Mouse (Mus musculus) WW6 (cell line): ENCODE results near the gene Zfp575.

Experiments used
- DNase-seq: peaks from one replicate; pipeline ENCODE4 v3.0.0-alpha.2; 2013; ENCODE audit warnings: low read depth, low spot score

Gene Zfp575

DNA sequence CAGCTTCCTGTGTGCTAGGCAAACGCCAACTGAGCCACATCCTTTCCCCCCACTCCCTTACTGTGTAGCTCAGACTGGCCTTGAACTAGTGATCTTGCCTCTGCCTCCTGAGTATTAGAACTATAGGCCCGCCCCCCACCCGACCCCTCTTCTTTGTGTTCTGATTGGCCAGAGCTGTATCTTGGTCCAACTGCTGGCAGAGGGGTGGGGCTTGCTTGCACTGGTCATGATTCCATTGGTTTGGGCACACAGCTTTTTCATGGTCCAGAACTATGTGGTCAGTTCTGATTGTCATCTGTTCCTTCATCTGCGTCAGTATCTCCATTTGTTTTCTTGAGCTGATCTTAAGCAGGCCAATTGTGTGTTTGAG lies 23.6 kb downstream of the Zfp575 start:
- DNase-seq = no peak

DNA sequence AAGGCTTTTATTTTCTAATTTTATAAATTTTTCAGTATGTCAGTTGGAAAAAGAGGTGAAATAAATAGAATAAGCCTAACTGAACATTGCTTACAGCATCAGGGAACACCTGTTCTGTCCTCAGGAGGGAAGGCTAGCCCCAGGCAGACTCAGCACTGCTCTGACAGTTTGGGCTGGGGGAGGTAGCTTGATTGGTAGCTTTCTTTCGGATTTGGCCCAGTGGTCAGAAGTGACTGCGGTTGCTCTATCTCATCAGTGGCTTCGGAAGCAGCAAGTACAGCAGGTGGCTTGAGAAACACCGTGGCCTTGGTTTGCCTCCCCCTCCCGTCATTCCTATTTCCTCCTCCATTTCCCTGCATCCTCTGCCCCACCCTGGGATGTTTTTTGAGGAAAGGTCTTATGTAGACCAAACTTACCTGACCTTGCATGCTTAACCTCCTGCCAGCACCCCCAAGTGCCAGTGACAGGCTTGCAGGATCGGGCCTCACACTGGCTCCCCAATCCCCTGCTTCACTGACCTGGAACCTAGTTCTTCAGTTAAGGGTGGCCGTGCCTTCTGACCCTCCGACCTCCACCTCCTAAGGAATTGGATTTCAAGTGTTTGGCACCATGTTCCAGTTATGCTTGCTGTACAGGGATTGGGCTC lies 24.1 kb downstream of the Zfp575 start:
- DNase-seq = no peak

DNA sequence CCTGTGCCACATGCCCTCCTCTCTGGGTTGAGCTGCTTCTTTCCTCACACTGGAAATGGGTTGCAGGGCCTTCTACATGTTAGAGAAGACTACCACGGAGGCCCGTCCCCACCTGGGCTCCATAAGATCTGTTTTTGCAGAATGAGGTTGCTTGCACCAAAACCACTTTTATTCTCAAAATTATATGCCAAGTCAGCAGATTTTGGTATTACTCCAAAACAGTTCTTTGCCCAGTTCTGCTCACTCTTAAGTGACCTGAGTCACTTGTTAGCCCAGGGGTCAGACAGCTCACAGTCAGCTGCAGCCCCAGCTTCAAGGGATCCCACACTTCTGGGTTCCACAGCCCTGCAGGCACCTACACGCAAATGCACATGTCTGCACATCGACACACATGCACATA lies 26.0 kb downstream of the Zfp575 start:
- no peak for DNase-seq

DNA sequence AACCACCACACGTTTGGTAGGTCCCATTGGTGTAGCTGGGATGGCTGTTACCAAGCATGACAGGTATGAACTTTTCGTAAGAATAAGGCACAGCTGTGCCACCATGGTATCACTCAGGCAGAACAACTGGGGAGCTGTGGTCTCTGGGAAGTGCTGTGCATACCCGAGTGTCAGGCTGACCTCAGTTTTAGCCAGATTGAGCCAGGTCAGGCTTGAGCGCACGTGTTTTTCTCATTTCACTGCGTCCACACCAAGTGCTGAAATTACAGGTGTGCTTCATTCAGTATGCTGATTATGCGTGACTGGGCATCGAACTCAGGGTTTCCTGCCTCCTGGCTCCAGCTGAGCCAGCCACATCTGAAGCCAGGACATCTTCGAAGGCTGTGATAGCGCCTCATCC lies 31.7 kb downstream of the Zfp575 start:
- no peak for DNase-seq

DNA sequence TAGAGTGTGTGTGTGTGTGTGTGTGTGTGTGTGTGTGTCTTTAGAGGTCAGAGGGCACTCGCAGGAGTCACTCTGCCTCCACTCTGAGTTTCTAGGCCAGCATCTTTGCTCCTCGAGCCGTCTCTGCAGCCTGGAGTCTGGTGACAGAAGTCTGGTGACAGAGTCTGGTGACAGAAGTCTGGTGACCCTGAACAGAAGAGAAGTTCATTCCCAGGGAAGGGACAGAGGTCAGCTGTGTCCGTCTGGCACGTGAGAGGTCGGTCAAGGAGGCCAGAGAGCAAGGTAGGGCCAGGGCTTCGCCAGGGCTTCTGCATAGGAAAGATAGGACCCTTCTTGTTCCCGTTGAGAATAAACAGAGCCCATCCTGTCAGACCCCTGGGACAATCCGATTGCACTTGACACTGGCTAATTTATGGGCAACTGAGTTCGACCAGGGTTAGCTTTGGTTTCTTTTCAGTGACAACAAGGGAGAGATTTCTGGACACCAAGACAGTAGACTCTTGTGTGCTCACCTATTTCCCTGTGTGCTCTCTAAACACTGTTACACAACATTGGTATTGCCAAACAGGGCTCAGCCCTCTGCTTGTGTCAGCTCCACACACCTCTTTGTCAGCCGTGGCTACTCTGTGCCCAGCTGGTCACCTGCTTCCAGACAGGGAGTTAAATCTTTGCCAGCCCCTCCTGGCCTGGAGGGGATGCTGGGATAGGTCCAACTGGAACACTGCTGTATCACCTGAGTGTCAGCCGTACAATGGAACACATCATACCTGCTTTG lies 35.3 kb downstream of the Zfp575 start:
- DNase-seq = no peak

DNA sequence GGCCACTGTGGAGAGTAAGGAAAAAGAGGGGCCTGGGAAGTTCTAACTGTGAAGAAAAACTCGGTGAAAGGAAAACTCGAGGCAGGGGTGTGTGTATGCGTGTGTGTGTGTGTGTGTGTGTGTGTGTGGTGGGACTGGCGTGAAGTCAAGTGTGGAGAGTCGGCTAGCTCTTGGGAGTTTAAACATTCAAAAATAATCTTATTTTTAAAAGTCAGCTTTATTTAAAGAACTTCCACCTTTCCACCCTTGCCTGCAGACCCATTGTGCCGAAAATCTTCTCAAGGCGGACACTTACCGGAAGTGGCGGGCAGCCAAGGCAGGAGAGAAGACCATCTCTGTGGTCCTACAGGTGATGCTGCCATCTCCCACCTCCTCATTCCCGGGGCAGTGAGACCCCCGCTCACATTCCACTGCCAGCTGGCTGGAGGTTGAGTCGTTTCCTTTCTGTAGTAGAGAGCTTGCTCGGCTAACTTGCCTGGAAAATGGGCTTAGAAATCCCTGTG lies 39.9 kb downstream of the Zfp575 start:
- no peak for DNase-seq

DNA sequence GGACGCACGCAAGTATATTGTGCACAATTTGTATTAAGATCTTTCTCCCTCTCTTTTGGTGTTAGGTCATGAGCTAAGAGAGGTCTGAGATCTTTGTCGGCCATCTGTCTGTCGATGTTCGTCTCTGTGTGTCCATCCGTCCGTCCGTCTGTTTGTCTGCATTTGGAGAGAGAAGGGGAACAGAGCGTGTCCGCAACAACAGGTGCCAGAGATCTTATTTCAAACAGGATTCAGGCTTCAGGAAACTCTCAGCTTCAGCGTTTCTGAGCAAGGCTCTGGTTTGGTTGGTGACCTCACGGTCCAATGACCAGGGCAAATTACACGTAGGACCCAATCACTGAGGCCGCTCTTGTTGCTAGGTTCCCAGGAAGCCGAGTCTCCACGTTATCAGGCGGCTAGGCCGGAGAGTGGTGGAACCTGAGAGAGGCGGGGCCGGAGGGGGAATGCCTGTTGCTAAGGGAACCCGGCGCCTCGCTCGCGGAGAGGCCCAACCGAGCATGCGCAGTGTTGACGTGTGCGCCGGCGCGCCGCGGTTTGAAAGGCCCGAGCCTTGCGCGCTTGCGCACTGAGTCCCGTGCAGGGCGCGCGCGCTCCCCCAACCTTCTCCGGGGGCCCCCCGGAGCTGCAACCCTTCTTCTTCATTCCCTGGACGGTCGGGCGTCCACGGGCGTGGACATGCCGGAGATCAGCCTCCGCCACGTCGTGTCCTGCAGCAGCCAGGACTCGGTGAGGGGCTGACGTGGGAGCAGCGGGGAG lies 40.6 kb downstream of the Zfp575 start:
- DNase-seq = peak; percentile 92

DNA sequence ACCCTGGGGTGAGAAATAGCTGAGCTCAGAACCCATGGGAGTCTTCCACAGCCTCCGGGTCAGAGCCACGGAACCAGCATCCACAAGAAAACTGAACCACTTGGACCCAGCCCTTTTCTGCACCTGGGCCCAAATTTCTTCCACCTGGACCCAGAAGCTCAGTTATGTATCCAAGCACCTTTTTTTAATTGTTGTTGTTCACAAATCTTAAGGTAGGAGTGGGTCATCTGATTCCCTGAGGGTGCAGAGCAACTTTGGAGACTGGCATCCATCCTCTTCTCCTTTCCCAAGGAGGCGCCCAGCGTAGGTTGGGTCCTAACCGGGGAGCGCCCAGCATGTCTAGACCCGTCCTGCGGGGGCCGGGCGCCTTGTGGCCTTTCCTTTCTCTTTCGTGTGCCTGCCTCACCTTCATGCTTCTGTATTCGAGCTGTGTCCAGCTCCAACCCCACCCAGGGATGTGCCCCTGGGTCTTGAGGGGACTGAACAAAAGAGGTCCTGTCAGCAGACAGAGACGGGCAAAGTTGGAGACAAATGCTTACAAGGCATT lies 41.3 kb downstream of the Zfp575 start, which contains the start of the genes Pinlyp and Xrcc1:
Gene Pinlyp (minus strand): TSS at position 51 of the 547 bp plus-strand sequence.
Gene Xrcc1 (plus strand): TSS at position 222 of the 547 bp plus-strand sequence.
- DNase-seq = no peak

DNA sequence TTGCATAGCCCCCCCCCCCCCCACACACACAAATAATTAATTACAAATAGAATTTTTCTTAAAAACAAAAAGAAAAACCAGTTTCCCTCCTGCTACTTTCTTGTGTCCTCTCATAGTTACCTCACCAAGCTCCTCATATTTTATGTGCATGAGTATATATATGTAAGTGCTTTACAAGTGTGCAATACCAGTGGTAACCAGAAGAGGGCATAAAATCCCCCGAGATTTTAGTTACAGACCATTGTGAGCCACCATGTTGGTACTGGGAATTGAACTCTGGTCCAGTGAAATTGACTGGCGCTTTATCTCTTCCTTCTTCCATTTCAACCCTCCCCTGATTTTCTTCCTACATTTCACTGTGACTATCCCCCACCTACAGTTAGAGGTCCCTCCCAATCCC lies 42.9 kb downstream of the Zfp575 start:
- no peak for DNase-seq

DNA sequence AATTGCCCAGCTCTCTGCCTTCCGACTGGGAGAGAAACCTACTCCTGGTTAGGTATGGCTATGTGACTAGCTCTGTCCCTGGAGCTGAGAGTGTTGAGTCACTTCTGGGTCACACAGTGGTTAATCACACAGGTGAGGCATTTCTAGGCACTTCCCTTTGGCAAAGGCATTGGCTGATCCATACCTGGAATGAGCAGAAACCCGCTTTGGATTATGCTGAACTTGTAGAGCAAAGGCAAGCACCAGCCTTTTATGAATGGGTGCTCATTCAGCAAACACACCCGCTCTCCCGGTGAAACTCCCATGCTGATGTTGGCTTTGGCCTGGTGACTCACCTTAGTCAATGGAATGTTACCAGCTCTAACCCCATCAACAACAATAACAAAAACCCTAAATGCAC lies 47.8 kb downstream of the Zfp575 start:
- DNase-seq = no peak

DNA sequence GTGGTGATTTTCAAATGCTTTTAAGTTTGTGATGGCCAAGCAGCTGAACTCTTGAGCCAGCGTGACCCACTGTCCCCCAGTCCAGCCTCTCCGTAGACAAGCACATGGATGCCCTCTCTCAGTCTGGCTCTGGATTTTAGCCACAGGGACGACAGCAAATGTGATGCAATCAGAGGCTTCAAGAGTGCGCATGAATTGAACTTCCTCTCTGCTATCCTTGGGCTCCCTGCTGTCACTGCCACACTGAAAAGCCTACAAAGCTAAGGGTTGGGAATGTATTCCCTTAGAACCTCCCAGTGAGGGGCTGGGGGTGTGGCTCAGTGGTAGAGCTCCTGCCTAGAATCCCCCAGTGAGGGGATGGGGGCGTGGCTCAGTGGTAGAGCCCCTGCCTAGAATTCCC lies 48.7 kb downstream of the Zfp575 start:
- DNase-seq = no peak

DNA sequence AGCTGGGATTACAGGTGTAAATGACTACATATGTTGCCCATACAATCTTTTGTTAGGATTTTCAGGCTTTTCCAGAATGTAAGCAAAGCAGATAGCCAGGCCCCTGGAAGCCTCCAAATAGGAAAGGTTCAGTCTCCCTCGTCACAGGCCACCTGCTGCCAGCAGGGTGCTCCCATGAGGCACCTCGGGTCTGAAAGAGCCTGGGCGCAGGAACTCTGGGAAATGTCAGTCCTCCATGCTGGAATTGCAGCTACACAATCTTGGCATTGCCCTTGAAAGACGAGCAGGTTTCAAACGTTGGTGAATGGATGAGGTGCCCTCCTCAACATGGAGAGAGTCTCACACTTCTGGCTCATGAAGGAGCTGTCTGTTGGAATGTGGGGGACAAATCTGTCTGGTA lies 49.3 kb downstream of the Zfp575 start:
- DNase-seq = no peak

DNA sequence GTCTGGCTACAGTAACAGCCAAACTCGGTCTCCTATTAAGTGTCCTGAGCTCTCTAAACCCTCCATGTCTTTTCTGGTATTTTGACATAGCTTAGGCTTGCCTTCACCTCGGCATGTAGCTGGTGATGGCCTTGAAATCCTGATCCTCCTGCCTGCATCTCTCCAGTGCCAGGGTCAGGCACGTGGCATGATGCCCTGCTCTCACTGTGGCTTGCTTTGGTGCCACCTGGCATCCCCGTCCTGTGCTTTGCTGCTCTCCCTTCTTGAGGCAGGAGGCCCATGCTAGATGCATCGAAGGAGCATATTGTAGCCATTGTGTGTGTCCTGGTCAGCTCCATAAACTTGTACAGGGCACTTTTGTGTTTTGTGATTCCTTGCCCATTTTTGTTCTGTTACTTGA lies 49.9 kb downstream of the Zfp575 start:
- DNase-seq = no peak

DNA sequence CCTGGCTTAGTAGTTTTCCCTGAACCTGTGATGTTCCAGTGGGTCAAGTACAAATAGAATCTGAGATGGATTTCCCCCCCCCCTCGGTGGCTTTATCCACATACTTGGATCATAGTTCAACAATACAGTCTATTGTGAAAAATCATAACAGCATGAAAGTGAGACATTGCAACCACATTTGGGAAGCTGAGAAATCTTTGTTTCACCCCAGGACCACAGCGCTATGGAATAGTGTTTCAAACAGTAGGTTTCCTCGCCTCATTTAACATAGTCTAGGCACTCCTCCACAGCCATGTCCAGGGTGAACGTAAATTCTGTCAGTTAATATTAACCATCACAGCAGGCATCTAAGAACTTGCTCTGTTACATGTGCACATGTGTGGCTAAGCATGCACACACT lies 50.4 kb downstream of the Zfp575 start:
- DNase-seq = no peak

DNA sequence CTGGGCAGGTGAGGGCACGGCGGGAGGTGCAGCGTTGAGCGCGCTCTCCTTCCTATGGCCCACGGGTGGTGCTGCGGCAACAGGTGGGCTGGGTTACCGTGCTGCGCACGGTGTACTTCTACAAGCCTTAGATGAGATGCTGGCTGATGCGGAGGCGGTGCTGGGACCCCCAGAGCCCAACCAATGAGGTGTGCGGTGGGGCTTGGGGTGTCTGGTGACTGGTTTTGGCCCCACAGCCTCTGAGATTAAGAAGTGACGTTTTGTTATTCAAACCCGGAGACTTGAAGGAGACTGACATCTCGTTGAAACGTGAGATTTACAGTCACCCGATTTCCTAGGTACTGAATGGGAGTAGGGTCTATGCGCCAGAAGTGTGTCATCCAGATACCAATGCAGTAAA lies 53.1 kb downstream of the Zfp575 start:
- DNase-seq = no peak
